Mouse (Mus musculus) small intestine, adult 2 months (tissue): Measurements from ENCODE around the gene Defb20. TPM values are rescaled to one million over a fixed set of nuclear protein-coding genes. Genes with fewer than 3 reads are reported as not detected.
"Not testable (repeated sequence)": the region's sequence is repeated elsewhere in the genome, so short reads cannot be mapped to it uniquely, and the experiment has no call there.

Experiments used
- H3K27ac ChIP-seq: fragments of 200-500 bp; 2 replicates; pipeline ENCODE4 v1.5.1; 2012; ENCODE audit warnings: low read depth, low read length, control low read depth, inconsistent platforms; ENCODE audit not compliant: insufficient read depth
- H3K27me3 ChIP-seq: fragments of 200-500 bp; 2 replicates; pipeline ENCODE4 v1.6.1; 2012; ENCODE audit warnings: mild to moderate bottlenecking, moderate library complexity, low read length, inconsistent platforms; ENCODE audit not compliant: control insufficient read depth, insufficient read depth
- H3K36me3 ChIP-seq: fragments of 200-500 bp; 2 replicates; pipeline ENCODE4 v1.6.1; 2012; ENCODE audit warnings: mild to moderate bottlenecking, low read length, control low read depth, inconsistent platforms; ENCODE audit not compliant: control insufficient read depth, insufficient read depth
- H3K4me1 ChIP-seq: fragments of 200-500 bp; 2 replicates; pipeline ENCODE4 v1.6.1; 2012; ENCODE audit warnings: low read length, inconsistent platforms, mixed read lengths; ENCODE audit not compliant: control insufficient read depth, insufficient read depth, insufficient read length
- H3K4me3 ChIP-seq: fragments of 200-500 bp; 2 replicates; pipeline ENCODE4 v1.5.1; 2012; ENCODE audit warnings: low read depth, mild to moderate bottlenecking, control low read depth, inconsistent platforms, low read length, moderate library complexity
- CTCF ChIP-seq: fragments of 200-500 bp; IDR thresholded peaks from 2 replicates; pipeline ENCODE4 v1.5.1; 2012; ENCODE audit warnings: low read depth, mild to moderate bottlenecking, control low read depth, inconsistent platforms, low read length, moderate library complexity, mixed read lengths; ENCODE audit not compliant: insufficient replicate concordance, insufficient read length; ENCODE audit errors: extremely low read depth
- POLR2A ChIP-seq: fragments of 200-500 bp; IDR thresholded peaks from 2 replicates; pipeline ENCODE4 v1.6.1; 2012; ENCODE audit warnings: low read depth, mild to moderate bottlenecking, control low read depth, inconsistent platforms, low read length, moderate library complexity
- WGBS: fragments of 180-500 bp; shearing (Covaris S2); methylation state at CpG from one replicate; pipeline ENCODE4 v1.1.7; 2018; 5-methylcytosine and 5-hydroxymethylcytosine counted together
- polyA plus RNA-seq: library from polyadenylated mRNA; depleted of rRNA; stranded (reverse); fragments of >200 nt; gene quantifications from 2 replicates; pipeline ENCODE4 v1.2.3, GENCODE M21; 2012; rRNA removed

The Defb20 gene
- polyA plus RNA-seq, result not detected in 2 replicates

GRCm38 (mm10) chr2:152476763-152477162 is at the start of gene Defb20:
Defb20 (plus strand) TSS chr2:152477063.
- H3K36me3 ChIP-seq, result no peaks in the 10 kb centered on the region
- TF ChIP-seq POLR2A (no peak), CTCF (no peak)
- WGBS, result 60% methylated on average over 2 of the region's 2 CpGs
- H3K4me1 ChIP-seq, result no peaks in the 10 kb centered on the region
- H3K27me3 ChIP-seq, result no peaks in the 10 kb centered on the region; the same call in 1 of the 2 replicates
- H3K27ac ChIP-seq, result no peak within 1 kb of the TSS
- H3K4me3 ChIP-seq, result no peak within 1 kb of the TSS

- no peak for TF ChIP-seq POLR2A
- no peak for TF ChIP-seq CTCF
- Histone ChIP-seq H3K4me3 (no peak overlapping the region), H3K4me1 (no peaks in the 10 kb centered on the region), H3K36me3 (no peaks in the 10 kb centered on the region), H3K27ac (no peak overlapping the region), H3K27me3 (no peaks in the 10 kb centered on the region)
- 23% methylated on average over 12 of the region's 12 CpGs for whole genome bisulfite sequencing
These were observed 49.4 kb upstream of the Defb20 start for GRCm38 (mm10) chr2:152427493-152427892.

GRCm38 (mm10) chr2:152428481-152428880 is 48.4 kb upstream of the Defb20 start:
- H3K4me3 ChIP-seq, H3K27me3 ChIP-seq, H3K27ac ChIP-seq, H3K36me3 ChIP-seq, H3K4me1 ChIP-seq: not testable (repeated sequence)
- WGBS, result 66% methylated on average over 2 of the region's 2 CpGs

DNA sequence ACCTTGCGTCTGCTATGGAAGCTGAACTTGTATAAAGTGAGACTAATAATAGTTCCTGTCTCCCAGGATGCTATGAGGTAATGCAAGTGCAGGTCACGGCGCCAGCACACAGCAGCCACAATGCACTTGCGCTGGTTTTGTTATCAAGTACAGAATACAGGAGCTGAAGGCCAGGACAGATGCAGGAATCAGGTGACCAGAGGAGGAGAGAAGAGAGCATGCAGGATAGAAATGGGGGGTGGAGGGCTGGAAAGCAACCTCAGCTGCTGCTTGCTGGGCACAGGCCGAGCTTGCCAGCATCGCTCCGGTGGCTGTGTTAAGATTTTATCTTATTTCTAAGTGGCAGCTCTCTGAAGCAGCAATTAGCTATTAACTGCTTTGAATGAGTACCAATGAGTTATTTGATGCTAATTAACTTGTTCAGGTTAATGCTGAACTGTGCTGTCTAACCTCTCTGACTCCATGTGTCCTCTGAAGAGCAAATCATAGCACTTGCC is 40.4 kb upstream of the Defb20 start:
- H3K27ac ChIP-seq, result no peak overlapping the region
- 78% methylated on average over 7 of the region's 7 CpGs for WGBS
- TF ChIP-seq POLR2A (no peak), CTCF (no peak)

GRCm38 (mm10) chr2:152436983-152437860 is 39.6 kb upstream of the Defb20 start:
- 5% methylated on average over 23 of the region's 23 CpGs for WGBS
- Histone ChIP-seq H3K36me3 (no peaks in the 10 kb centered on the region), H3K4me3 (peak overlapping the region; percentile 50), H3K4me1 (no peaks in the 10 kb centered on the region), H3K27me3 (no peaks in the 10 kb centered on the region), H3K27ac (no peak overlapping the region)
- TF ChIP-seq POLR2A (no peak), CTCF (peak; percentile 94)

More for the DNA sequence above, 40.4 kb upstream of the Defb20 start:
- Histone ChIP-seq H3K36me3 (no peaks in the 10 kb centered on the region), H3K4me1 (no peaks in the 10 kb centered on the region), H3K4me3 (no peak overlapping the region), H3K27me3 (no peaks in the 10 kb centered on the region)

- H3K4me1 ChIP-seq, result no peaks in the 10 kb centered on the region
- H3K36me3 ChIP-seq, result no peaks in the 10 kb centered on the region
- WGBS, result 65% methylated on average over 1 of the region's 1 CpGs
- TF ChIP-seq POLR2A, result no peak
- no peak for TF ChIP-seq CTCF
- H3K4me3 ChIP-seq, result no peak overlapping the region
- no peaks in the 10 kb centered on the region for H3K27me3 ChIP-seq
- no peak overlapping the region for H3K27ac ChIP-seq
These were observed 37.9 kb upstream of the Defb20 start for GRCm38 (mm10) chr2:152438963-152439362.

DNA sequence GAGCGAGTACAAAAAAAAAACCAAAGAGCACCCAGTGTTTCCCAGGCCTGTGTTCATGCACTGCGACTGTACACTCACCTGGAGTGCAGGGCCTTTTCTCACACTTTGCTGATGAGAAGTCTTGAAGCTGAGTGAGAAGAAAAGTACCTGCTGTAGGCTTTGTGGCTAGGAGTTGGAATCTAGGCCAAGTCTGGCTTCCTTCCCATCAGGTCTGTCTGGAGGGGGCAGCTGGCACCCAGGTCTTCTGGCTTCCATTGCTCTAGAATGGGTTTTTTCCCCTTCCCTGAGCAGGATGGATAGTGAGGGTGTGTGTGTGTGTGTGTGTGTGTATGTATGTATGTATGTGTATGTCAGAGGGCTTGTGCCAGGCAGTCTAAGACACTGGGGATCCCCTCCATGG is 37.0 kb upstream of the Defb20 start:
- Histone ChIP-seq H3K36me3 (no peaks in the 10 kb centered on the region), H3K27ac (no peak overlapping the region), H3K4me3 (no peak overlapping the region), H3K27me3 (no peaks in the 10 kb centered on the region), H3K4me1 (no peaks in the 10 kb centered on the region)
- no peak for TF ChIP-seq POLR2A
- no peak for TF ChIP-seq CTCF
- WGBS, result 76% methylated on average over 2 of the region's 2 CpGs

GRCm38 (mm10) chr2:152442322-152442721 is 34.5 kb upstream of the Defb20 start:
- Histone ChIP-seq H3K4me3 (no peak overlapping the region), H3K4me1 (no peaks in the 10 kb centered on the region), H3K27ac (no peak overlapping the region), H3K36me3 (no peaks in the 10 kb centered on the region), H3K27me3 (no peaks in the 10 kb centered on the region)
- WGBS, result 89% methylated on average over 4 of the region's 4 CpGs
- TF ChIP-seq POLR2A (no peak), CTCF (no peak)
